Mouse (Mus musculus): ENCODE measurements around the gene Polr2l.

The Polr2l gene

DNA sequence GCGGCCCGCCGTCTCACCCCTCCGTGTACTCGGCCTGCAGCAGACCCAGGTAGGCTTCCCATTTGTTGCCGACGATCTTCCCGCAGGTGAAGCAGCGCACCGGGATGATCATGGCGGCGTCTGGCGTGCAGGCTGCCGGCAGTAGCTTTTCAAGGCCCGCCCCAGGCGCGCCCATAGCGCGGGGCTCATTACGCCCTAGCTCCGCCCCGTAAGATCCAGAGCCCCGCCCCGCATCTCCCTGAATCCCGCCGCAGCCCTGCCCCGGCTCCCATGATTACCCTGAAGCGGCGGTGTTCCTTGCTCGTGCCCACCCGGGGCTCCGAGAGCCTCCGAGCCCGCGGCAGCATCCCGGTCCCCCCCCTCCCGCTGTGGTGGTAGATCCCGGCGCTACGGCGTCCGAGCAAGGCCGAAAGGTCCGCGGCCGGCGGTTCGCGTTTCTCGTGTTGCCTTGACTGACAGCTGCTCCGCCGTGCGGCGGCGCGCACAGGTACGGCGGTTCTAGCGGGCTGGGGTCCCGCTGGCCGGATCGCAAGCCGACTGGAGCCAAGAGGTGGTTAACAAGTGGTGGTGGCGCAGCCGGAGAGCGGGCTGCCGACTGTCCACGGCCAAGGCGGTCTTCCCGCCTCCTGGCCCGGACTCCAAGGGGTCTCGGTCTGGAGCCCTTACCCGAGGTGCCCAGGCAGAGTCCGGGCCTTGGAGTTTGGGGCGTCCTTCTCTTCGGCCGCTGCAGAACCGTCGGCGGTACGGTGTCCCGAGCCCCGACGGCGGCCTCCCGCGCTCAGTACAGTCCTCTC, at the start of gene Polr2l, which contains the start of gene Tspan4:
Gene Polr2l, minus strand, starts transcription at position 122 of the 794 bp plus-strand sequence.
Gene Tspan4, plus strand, starts transcription at position 230 of the 794 bp plus-strand sequence.
- DNase-seq (ENCODE audit: low spot score): peak; percentile 85

DNA sequence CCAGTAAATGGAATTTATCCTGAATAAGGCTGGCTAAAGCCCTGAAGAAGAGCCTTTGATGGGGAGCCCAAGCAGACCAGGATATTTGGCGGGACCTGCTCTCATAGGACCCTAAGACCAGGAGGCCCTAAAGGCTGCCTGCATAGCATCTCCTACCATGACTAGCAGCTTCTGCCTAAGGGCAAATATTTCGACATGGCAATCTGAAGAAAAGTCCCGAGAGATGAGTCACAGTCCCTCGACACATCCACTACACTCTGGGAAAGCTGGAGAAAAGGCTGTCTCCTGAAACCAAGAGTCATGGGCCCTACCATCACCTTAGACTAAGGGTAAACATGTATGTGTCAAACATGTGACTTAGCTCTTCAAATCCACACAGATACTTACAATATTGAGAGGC, 49.3 kb upstream of the Polr2l start:
- no peak for DNase-seq (ENCODE audit: low spot score)

DNA sequence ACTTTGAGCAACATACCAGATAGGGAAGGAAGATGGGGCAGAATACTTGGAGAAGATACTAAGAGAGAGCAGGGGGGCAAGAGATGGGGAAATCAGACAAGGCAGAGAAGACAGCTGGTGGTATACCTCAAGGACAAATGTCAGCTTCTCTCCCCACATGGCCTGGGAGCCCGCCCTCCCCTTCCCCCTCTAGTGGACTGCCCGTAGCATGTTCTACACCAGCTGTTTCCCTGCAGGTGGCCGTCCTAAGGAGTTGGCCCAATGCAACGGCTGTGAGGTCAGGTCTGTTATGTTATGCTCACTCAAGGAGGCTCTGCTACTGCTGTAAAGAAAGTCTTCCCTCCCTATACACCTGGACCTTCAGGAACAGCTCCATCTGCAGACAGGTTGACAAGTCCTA, 48.1 kb upstream of the Polr2l start:
- DNase-seq (ENCODE audit: low spot score): no peak

GRCm38 (mm10) chr7:141519795-141520194, 44.9 kb upstream of the Polr2l start:
- DNase-seq (ENCODE audit: low spot score): no peak

GRCm38 (mm10) chr7:141518926-141519325, 44.0 kb upstream of the Polr2l start:
- no peak for DNase-seq (ENCODE audit: low spot score)

DNA sequence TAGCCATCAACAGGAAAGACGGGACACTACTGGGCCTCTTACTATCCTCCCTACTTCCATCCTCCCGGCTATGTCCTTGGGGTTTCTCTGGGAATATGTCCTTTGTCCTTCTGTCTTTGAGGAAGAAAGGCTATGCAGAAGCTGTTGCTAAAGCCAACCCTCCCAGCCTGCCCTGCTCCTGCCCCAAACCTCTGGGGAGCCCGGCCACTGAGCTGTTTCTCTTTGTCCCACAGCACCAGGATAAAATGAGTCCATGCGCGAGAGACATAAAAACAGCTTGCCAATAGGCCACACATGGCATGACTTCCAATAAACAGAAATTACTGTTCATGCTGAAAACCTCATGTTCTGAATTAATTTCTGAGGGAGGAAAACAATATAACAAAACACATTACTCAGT, 43.4 kb upstream of the Polr2l start:
- DNase-seq (ENCODE audit: low spot score): no peak

GRCm38 (mm10) chr7:141517638-141518037, 42.7 kb upstream of the Polr2l start:
- DNase-seq (ENCODE audit: low spot score): no peak

DNA sequence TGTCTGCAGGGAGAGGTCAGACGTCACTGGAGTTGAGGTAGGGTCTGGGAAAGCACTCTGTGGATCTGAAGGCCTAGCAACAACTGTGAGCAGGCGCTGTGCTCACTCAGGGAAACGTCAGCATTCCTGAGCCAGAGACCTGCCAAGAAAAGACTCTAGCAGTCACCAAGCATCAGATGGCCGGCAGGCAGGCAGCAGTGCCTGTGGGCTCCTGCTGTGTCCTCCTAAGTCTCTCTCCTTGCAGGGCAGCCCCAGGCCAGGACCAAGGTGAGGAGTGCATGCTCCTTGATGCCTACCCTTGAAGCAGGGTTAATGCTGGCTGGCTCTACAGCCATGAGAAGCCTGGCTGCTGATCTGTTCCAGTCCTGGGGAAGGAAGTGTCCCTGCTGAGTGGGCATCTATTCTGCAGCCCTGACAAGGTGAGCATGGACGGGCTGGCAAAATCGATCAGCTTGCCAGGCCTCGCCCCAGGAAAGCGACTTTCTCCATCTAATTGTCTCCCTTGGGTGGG, 35.8 kb upstream of the Polr2l start:
- no peak for DNase-seq (ENCODE audit: low spot score)

GRCm38 (mm10) chr7:141510196-141510595, 35.3 kb upstream of the Polr2l start:
- DNase-seq (ENCODE audit: low spot score): no peak

GRCm38 (mm10) chr7:141508160-141508559, 33.2 kb upstream of the Polr2l start:
- no peak for DNase-seq (ENCODE audit: low spot score)

GRCm38 (mm10) chr7:141506278-141506677, 31.3 kb upstream of the Polr2l start:
- no peak for DNase-seq (ENCODE audit: low spot score)

DNA sequence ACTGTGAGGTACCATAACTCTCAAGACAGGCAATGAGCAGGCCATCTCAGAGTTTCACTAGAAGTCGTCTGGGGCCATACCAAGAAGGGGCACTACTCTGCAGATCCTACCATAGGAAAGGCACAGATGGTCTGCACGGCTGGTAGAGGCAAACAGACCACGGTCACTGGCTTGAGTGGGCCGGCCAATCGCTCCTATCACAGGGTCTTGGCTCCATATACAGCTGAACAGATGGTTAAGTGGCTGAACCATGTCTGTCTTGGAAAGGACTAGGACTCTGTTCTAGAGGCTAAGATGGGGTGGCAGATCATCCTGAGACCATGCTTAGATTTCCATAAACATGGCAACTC, 27.6 kb upstream of the Polr2l start:
- no peak for DNase-seq (ENCODE audit: low spot score)

- DNase-seq (ENCODE audit: low spot score): no peak
Observed at GRCm38 (mm10) chr7:141501820-141502555, 27.1 kb upstream of the Polr2l start.

- no peak for DNase-seq (ENCODE audit: low spot score)
Observed at GRCm38 (mm10) chr7:141497600-141497999, 22.7 kb upstream of the Polr2l start.

DNA sequence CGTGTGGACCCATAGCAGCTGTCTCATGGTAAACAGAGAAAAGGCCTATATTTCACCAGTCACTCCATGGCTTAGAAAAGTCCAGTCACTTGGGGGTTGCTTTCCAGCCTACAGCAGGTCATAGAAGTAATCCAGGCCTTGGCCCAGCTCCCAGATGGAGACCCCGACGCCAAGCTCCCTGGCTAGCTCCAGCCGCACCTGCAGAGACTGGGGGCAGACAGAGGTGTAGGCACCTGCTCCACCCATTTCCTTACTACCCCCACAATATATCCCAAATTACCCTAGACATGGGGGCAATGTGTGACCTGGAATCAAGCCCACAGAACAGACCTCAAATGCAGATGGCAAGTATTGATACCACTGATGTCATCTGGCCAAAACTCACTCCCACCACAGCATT, 21.0 kb upstream of the Polr2l start:
- no peak for DNase-seq (ENCODE audit: low spot score)

DNA sequence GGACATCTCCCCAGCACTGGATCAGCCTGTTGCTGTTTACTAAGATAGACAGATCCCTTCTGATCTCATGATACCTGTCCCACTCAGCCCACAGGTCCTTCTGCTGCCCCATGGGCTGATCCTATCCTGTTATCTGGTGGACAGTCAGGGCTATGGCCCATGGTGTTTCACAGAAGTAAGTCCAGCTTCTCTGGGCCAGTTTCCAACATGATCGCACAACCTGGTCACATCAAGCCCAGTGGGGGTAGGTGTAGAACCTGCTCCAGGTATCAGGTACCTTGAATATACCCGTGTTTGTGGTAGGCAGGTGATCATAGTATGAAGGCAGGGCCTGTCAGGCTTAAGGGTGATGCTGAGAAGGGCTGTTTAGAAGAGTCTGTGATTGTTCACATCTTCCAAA, 20.4 kb upstream of the Polr2l start:
- DNase-seq (ENCODE audit: low spot score): no peak

GRCm38 (mm10) chr7:141493729-141494128, 18.8 kb upstream of the Polr2l start:
- DNase-seq (ENCODE audit: low spot score): no peak

DNA sequence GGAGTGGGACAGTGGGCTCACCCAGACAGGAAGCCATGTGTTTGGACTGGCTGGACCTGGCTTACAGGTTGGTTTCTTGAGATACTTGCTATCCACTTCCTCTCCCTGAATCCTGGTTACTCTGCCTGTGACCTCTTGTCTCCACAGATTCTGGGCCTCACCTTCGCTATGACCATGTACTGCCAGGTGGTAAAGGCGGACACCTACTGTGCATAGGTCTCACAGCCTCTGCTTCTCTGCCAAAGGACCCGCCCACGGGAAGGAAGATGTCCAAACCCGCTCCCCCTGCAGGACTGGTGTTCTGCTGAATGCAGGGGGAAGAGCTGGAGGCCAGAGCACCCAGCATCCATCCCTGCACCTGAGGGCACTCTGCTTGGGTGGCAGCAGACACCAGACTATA, 17.8 kb upstream of the Polr2l start:
- no peak for DNase-seq (ENCODE audit: low spot score)

DNA sequence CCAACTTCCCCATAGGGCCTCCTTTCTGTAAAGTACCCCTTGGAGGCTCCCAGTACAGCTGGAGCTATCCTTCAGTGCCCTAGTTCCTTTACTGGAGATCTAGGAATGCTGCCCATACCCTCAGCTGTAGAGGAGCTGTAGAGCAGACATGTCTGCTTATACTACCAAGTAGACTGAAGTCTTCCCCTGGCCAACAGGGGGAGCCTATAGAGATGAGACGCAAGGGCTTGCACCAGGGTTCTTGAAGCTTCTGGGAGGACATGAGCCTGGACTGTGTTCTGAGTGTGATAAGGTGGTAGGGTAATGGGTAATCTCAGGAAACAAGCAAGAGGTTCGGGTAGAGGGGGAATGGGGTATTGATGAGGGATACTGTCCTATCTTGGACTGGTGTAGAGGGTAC, 16.2 kb upstream of the Polr2l start:
- DNase-seq (ENCODE audit: low spot score): no peak

- DNase-seq (ENCODE audit: low spot score): no peak
Observed at GRCm38 (mm10) chr7:141487141-141487540, 12.2 kb upstream of the Polr2l start.

GRCm38 (mm10) chr7:141486239-141486638, 11.3 kb upstream of the Polr2l start:
- no peak for DNase-seq (ENCODE audit: low spot score)

- DNase-seq (ENCODE audit: low spot score): no peak
Observed at GRCm38 (mm10) chr7:141485606-141486005, 10.7 kb upstream of the Polr2l start.

GRCm38 (mm10) chr7:141485186-141485585, 10.3 kb upstream of the Polr2l start:
- DNase-seq (ENCODE audit: low spot score): no peak
